Mouse (Mus musculus) c-Kit-positive CD71-positive TER-119-negative erythroid progenitor cells, embryonic 14.5 days (primary cell): ENCODE data around the gene Sccpdh.
A peak's percentile ranks its signal among the peaks of the same experiment; 100 is the strongest.
"Not testable (repeated sequence)": the region's sequence is repeated elsewhere in the genome, so short reads cannot be mapped to it uniquely, and the experiment has no call there.

Experiments used
- DNase-seq: peaks from one replicate; pipeline ENCODE4 v3.0.0-alpha.2; 2013; ENCODE audit warnings: low read depth

Sccpdh gene

GRCm38 (mm10) chr1:179668013-179668805 is at the start of gene Sccpdh:
Sccpdh (plus strand) TSS chr1:179668210.
- peak; percentile 34 for DNase-seq

- no peak for DNase-seq
Measured at GRCm38 (mm10) chr1:179622665-179623064, 45.3 kb upstream of the Sccpdh start.

GRCm38 (mm10) chr1:179623657-179624056 is 44.4 kb upstream of the Sccpdh start:
- DNase-seq, result no peak

GRCm38 (mm10) chr1:179624354-179624753 is 43.7 kb upstream of the Sccpdh start:
- peak; percentile 62 for DNase-seq

- no peak for DNase-seq
Measured at GRCm38 (mm10) chr1:179627855-179628254, 40.2 kb upstream of the Sccpdh start.

- DNase-seq, result no peak
Measured at GRCm38 (mm10) chr1:179628438-179629106, 39.4 kb upstream of the Sccpdh start.

- DNase-seq, result no peak
Measured at GRCm38 (mm10) chr1:179629276-179629675, 38.7 kb upstream of the Sccpdh start.

GRCm38 (mm10) chr1:179632746-179633413 is 35.1 kb upstream of the Sccpdh start:
- no peak for DNase-seq

GRCm38 (mm10) chr1:179633414-179633752 is 34.6 kb upstream of the Sccpdh start:
- no peak for DNase-seq

GRCm38 (mm10) chr1:179634159-179634558 is 33.9 kb upstream of the Sccpdh start:
- DNase-seq, result no peak

GRCm38 (mm10) chr1:179642726-179643125 is 25.3 kb upstream of the Sccpdh start:
- DNase-seq, result no peak

GRCm38 (mm10) chr1:179644151-179644550 is 23.9 kb upstream of the Sccpdh start:
- no peak for DNase-seq

GRCm38 (mm10) chr1:179645101-179645979 is 22.7 kb upstream of the Sccpdh start:
- DNase-seq, result peak; percentile 70

GRCm38 (mm10) chr1:179645980-179646268 is 22.1 kb upstream of the Sccpdh start:
- DNase-seq, result no peak

- not testable (repeated sequence) for DNase-seq
Measured at GRCm38 (mm10) chr1:179648678-179649077, 19.3 kb upstream of the Sccpdh start.

- DNase-seq, result no peak
Measured at GRCm38 (mm10) chr1:179649324-179649723, 18.7 kb upstream of the Sccpdh start.

- no peak for DNase-seq
Measured at GRCm38 (mm10) chr1:179650284-179650683, 17.7 kb upstream of the Sccpdh start.

GRCm38 (mm10) chr1:179651224-179651623 is 16.8 kb upstream of the Sccpdh start:
- no peak for DNase-seq

GRCm38 (mm10) chr1:179663065-179663464 is 4.9 kb upstream of the Sccpdh start:
- DNase-seq, result no peak

GRCm38 (mm10) chr1:179664309-179664930 is 3.6 kb upstream of the Sccpdh start:
- no peak for DNase-seq

GRCm38 (mm10) chr1:179666971-179667370 is 1.0 kb upstream of the Sccpdh start:
- DNase-seq, result no peak

GRCm38 (mm10) chr1:179667450-179667849 is 560 bp upstream of the Sccpdh start:
- no peak for DNase-seq
